Mouse (Mus musculus) liver, embryonic 11.5 days (tissue): ENCODE measurements at regions not wholly inside any gene's neighbourhood (a gene's known extent, or its start where the extent isn't known, plus 50 kb on each side); places are given as distances from the start of the nearest gene placed in this dataset.
"Not testable (repeated sequence)": the region's sequence is repeated elsewhere in the genome, so short reads cannot be mapped to it uniquely, and the experiment has no call there.

Experiments
- ATAC-seq: fragments of 200-750 bp; cut with Nextera tagmentation; replicated peaks from 2 replicates; pipeline ENCODE4 v1.8.0; 2017; ENCODE audit warnings: moderate number of reproducible peaks, mild to moderate bottlenecking, moderate TSS enrichment, moderate library complexity; ENCODE audit not compliant: low FRiP score
- DNase-seq: peaks from one replicate; pipeline ENCODE4 v3.0.0-alpha.2; 2017; ENCODE audit warnings: low spot score
- H3K27ac ChIP-seq: fragments of 300-500 bp; sonication (generic); 2 replicates; pipeline ENCODE4 v1.5.1; 2014; ENCODE audit warnings: mild to moderate bottlenecking, low read depth, low read length, control low read depth
- H3K27me3 ChIP-seq: fragments of 300-500 bp; sonication (generic); replicated peaks from 2 replicates; pipeline ENCODE4 v1.6.1; 2014; ENCODE audit warnings: low read length, mixed read lengths; ENCODE audit not compliant: control insufficient read depth, insufficient read depth
- H3K36me3 ChIP-seq: fragments of 300-500 bp; sonication (generic); 2 replicates; pipeline ENCODE4 v1.6.1; 2014; ENCODE audit warnings: mild to moderate bottlenecking, low read length, moderate library complexity, mixed read lengths; ENCODE audit not compliant: control insufficient read depth, insufficient read depth
- H3K4me1 ChIP-seq: fragments of 300-500 bp; sonication (generic); replicated peaks from 2 replicates; pipeline ENCODE4 v1.6.1; 2014; ENCODE audit warnings: low read length, mixed read lengths; ENCODE audit not compliant: control insufficient read depth, insufficient read depth
- H3K4me2 ChIP-seq: fragments of 300-500 bp; sonication (generic); 2 replicates; pipeline ENCODE4 v1.6.1; 2014; ENCODE audit warnings: mild to moderate bottlenecking, control low read depth, moderate library complexity
- H3K4me3 ChIP-seq: fragments of 300-500 bp; sonication (generic); 2 replicates; pipeline ENCODE4 v1.5.1; 2014; ENCODE audit warnings: low read depth, low read length, control low read depth
- H3K9ac ChIP-seq: fragments of 300-500 bp; sonication (generic); 2 replicates; pipeline ENCODE4 v1.6.1; 2014; ENCODE audit warnings: low read depth, low read length, control low read depth
- H3K9me3 ChIP-seq: fragments of 300-500 bp; sonication (generic); 2 replicates; pipeline ENCODE4 v1.6.1; 2016; ENCODE audit warnings: low read length, inconsistent platforms, mixed read lengths; ENCODE audit not compliant: control insufficient read depth
- WGBS: fragments of 180-500 bp; shearing (Covaris S2); extraction: QIAGEN DNeasy Blood & Tissue Kit; methylation state at CpG from one replicate; pipeline ENCODE4 v1.1.7; 2014; 5-methylcytosine and 5-hydroxymethylcytosine counted together

- Histone ChIP-seq H3K9me3 (no peaks in the 10 kb centered on the region), H3K4me2 (no peak overlapping the region), H3K9ac (no peak overlapping the region), H3K27ac (no peak overlapping the region), H3K27me3 (no peaks in the 10 kb centered on the region), H3K4me1 (no peaks in the 10 kb centered on the region; the same call in 1 of the 2 replicates), H3K36me3 (no peaks in the 10 kb centered on the region), H3K4me3 (no peak overlapping the region)
- ATAC-seq: no peak
- WGBS: 15% methylated on average over 5 of the region's 5 CpGs
- DNase-seq: no peak
Measured at GRCm38 (mm10) chr5:129282826-129283225, 186.3 kb downstream of the Adgrd1 start.

DNA sequence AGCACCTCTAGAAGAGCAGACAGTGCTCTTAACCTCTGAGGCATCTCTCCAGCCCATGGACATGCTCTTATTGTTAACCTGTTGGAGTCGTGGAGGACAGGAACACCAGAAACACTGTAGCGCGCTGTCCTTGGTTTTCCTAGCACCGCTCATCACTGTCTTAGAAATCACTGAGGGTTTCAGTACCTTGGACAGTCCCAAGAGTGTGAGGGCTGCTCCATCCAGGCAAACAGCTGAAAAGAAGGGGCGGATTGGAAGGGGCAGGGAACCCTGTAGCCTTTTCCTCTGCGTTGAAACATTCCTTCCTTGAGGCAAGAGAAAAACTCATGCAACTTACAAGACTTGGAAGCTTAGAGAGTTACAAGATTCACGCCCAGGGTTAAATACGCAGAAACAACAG, 190.9 kb downstream of the Adgrd1 start:
- H3K27ac ChIP-seq: no peak overlapping the region
- H3K36me3 ChIP-seq: no peaks in the 10 kb centered on the region
- H3K4me3 ChIP-seq: no peak overlapping the region
- H3K4me1 ChIP-seq: no peaks in the 10 kb centered on the region
- WGBS: 18% methylated on average over 8 of the region's 8 CpGs
- no peaks in the 10 kb centered on the region for H3K9me3 ChIP-seq
- no peak overlapping the region for H3K4me2 ChIP-seq
- DNase-seq (no peak), ATAC-seq (no peak; the same call in 1 of the 2 replicates)
- no peak overlapping the region for H3K9ac ChIP-seq
- no peaks in the 10 kb centered on the region for H3K27me3 ChIP-seq

GRCm38 (mm10) chr5:129292821-129293220, 196.3 kb downstream of the Adgrd1 start:
- not testable (repeated sequence) for DNase-seq, H3K4me3 ChIP-seq, H3K9me3 ChIP-seq, H3K27me3 ChIP-seq, ATAC-seq, H3K9ac ChIP-seq, H3K4me2 ChIP-seq, H3K4me1 ChIP-seq, H3K27ac ChIP-seq, H3K36me3 ChIP-seq
- WGBS: 80% methylated on average over 10 of the region's 10 CpGs

- H3K27ac ChIP-seq, H3K4me2 ChIP-seq, H3K9me3 ChIP-seq, DNase-seq, H3K4me1 ChIP-seq, H3K27me3 ChIP-seq, H3K4me3 ChIP-seq, H3K36me3 ChIP-seq, ATAC-seq, H3K9ac ChIP-seq: not testable (repeated sequence)
- WGBS: 68% methylated on average over 8 of the region's 8 CpGs
Measured at GRCm38 (mm10) chr5:129294861-129295542, 198.5 kb downstream of the Adgrd1 start.

DNA sequence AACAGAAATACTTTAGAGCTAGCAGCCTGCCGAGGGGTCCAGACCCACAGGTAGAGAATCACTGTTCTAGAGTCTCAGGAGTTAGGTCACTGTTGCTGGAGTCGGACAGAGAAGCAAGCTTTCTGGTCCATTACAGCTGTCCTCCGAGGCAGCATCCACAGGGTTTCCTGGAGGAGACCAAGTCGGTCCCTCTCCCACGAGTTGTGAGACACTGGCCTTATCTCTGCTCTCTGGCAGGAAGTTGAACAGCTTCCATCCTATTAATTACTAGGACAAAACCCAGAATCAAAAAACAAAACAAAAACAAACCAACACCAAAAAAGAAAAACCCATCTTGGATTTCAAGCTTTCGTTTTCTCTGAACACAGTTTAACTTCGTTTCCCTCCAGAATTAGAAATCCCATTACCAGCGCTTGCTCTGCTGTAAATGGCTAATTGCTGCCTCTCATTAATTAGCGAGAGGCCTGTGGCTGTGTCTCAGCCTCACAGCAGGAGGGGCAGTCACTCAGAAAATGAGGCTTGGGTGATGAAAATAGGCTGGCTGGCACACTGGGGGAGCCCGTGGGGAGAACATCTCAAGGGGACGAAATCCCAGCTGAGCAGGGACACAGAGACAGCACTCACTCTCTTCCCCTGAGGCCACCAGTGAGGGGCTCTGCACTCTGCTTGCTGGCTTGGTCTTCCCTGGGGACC, 201.3 kb downstream of the Adgrd1 start:
- H3K4me3 ChIP-seq: no peak overlapping the region
- H3K27me3 ChIP-seq: no peaks in the 10 kb centered on the region
- DNase-seq: no peak
- no peaks in the 10 kb centered on the region for H3K9me3 ChIP-seq
- WGBS: 41% methylated on average over 11 of the region's 11 CpGs
- no peak for ATAC-seq
- peaks cover 3% of the 10 kb centered on the region; the same call in 1 of the 2 replicates for H3K4me1 ChIP-seq
- no peak overlapping the region for H3K4me2 ChIP-seq
- H3K9ac ChIP-seq: no peak overlapping the region
- H3K36me3 ChIP-seq: no peaks in the 10 kb centered on the region
- no peak overlapping the region for H3K27ac ChIP-seq

GRCm38 (mm10) chr5:129298646-129299455, 202.2 kb upstream of the Sfswap start:
- ATAC-seq (peak; percentile 81), DNase-seq (no peak)

GRCm38 (mm10) chr5:129299456-129299765, 201.6 kb upstream of the Sfswap start:
- no peaks in the 10 kb centered on the region for H3K9me3 ChIP-seq
- peaks cover 3% of the 10 kb centered on the region; the same call in 1 of the 2 replicates for H3K4me1 ChIP-seq
- DNase-seq (no peak), ATAC-seq (peak; percentile 65)
- no peak overlapping the region for H3K4me2 ChIP-seq
- WGBS: 53% methylated on average over 2 of the region's 2 CpGs
- H3K27me3 ChIP-seq: no peaks in the 10 kb centered on the region
- no peak overlapping the region for H3K9ac ChIP-seq
- no peaks in the 10 kb centered on the region for H3K36me3 ChIP-seq
- peak overlapping the region; percentile 58; the same call in 1 of the 2 replicates for H3K27ac ChIP-seq
- H3K4me3 ChIP-seq: no peak overlapping the region

More at GRCm38 (mm10) chr5:129298646-129299455, 202.2 kb upstream of the Sfswap start:
- Histone ChIP-seq H3K27ac (peak overlapping the region; percentile 58), H3K4me2 (no peak overlapping the region), H3K4me3 (no peak overlapping the region), H3K9me3 (no peaks in the 10 kb centered on the region), H3K4me1 (peaks cover 3% of the 10 kb centered on the region; the same call in 1 of the 2 replicates), H3K27me3 (no peaks in the 10 kb centered on the region), H3K36me3 (no peaks in the 10 kb centered on the region), H3K9ac (no peak overlapping the region)
- 23% methylated on average over 11 of the region's 11 CpGs for WGBS

- Histone ChIP-seq H3K4me3 (no peak overlapping the region), H3K27ac (no peak overlapping the region), H3K9ac (no peak overlapping the region), H3K36me3 (no peaks in the 10 kb centered on the region), H3K4me2 (no peak overlapping the region), H3K4me1 (peaks cover 3% of the 10 kb centered on the region; the same call in 1 of the 2 replicates), H3K9me3 (no peaks in the 10 kb centered on the region), H3K27me3 (no peaks in the 10 kb centered on the region)
- ATAC-seq (no peak), DNase-seq (no peak)
- WGBS: 80% methylated on average over 6 of the region's 6 CpGs
Measured at GRCm38 (mm10) chr5:129300423-129300822, 200.6 kb upstream of the Sfswap start.
